Mouse (Mus musculus) neural tube, embryonic 14.5 days (tissue): ENCODE measurements around the gene Hddc2. TPM values are rescaled to one million over a fixed set of nuclear protein-coding genes. Genes with fewer than 3 reads are reported as not detected.
A peak's percentile ranks its signal among the peaks of the same experiment; 100 is the strongest.
"Not testable (repeated sequence)": the region's sequence is repeated elsewhere in the genome, so short reads cannot be mapped to it uniquely, and the experiment has no call there.

ENCODE experiments used
- ATAC-seq: fragments of 200-750 bp; cut with Nextera tagmentation; 2 replicates; pipeline ENCODE4 v1.8.0; 2017; ENCODE audit warnings: low read depth, mild to moderate bottlenecking, moderate TSS enrichment, moderate library complexity
- H3K27ac ChIP-seq: fragments of 300-500 bp; sonication (generic); 2 replicates; pipeline ENCODE4 v1.5.1; 2014; ENCODE audit warnings: low read depth, mild to moderate bottlenecking, control low read depth, low read length, moderate library complexity, mixed read lengths
- H3K27me3 ChIP-seq: fragments of 300-500 bp; sonication (generic); 2 replicates; pipeline ENCODE4 v1.6.1; 2014; ENCODE audit warnings: low read length; ENCODE audit not compliant: control insufficient read depth, insufficient read depth
- H3K36me3 ChIP-seq: fragments of 300-500 bp; sonication (generic); 2 replicates; pipeline ENCODE4 v1.6.1; 2014; ENCODE audit warnings: low read length, mixed read lengths; ENCODE audit not compliant: control insufficient read depth, insufficient read depth
- H3K4me1 ChIP-seq: fragments of 300-500 bp; sonication (generic); 2 replicates; pipeline ENCODE4 v1.6.1; 2014; ENCODE audit warnings: low read length; ENCODE audit not compliant: control insufficient read depth, insufficient read depth
- H3K4me2 ChIP-seq: fragments of 300-500 bp; sonication (generic); 2 replicates; pipeline ENCODE4 v1.6.1; 2014; ENCODE audit warnings: mild to moderate bottlenecking, low read depth, low read length, control low read depth
- H3K4me3 ChIP-seq: fragments of 300-500 bp; sonication (generic); 2 replicates; pipeline ENCODE4 v1.5.1; 2014; ENCODE audit warnings: low read depth, low read length, control low read depth, mixed read lengths
- H3K9ac ChIP-seq: fragments of 300-500 bp; sonication (generic); replicated peaks from 2 replicates; pipeline ENCODE4 v1.6.1; 2014; ENCODE audit warnings: low read depth, mild to moderate bottlenecking, control low read depth, low read length, mixed read lengths
- H3K9me3 ChIP-seq: fragments of 300-500 bp; sonication (generic); 2 replicates; pipeline ENCODE4 v1.6.1; 2016; ENCODE audit warnings: low read length; ENCODE audit not compliant: control insufficient read depth
- WGBS: fragments of 180-500 bp; shearing (Covaris S2); extraction: QIAGEN DNeasy Blood & Tissue Kit; methylation state at CpG from one replicate; pipeline ENCODE4 v1.1.7; 2014; 5-methylcytosine and 5-hydroxymethylcytosine counted together
- polyA plus RNA-seq: library from polyadenylated mRNA; unstranded; fragments of >200 nt; fragmentation: Nextera tagmentation; extraction: Ambion mirVana; gene quantifications from 2 replicates; pipeline ENCODE4 v1.2.1, GENCODE M21; 2014

Gene Hddc2
- polyA plus RNA-seq, 1 experiment from 2014 or later, result 67.4 TPM

- no peaks in the 10 kb centered on the region for H3K9me3 ChIP-seq
- H3K4me2 ChIP-seq, result no peak overlapping the region
- no peaks in the 10 kb centered on the region for H3K36me3 ChIP-seq
- H3K9ac ChIP-seq, result no peak overlapping the region
- no peaks in the 10 kb centered on the region for H3K27me3 ChIP-seq
- ATAC-seq, result no peak
- no peaks in the 10 kb centered on the region for H3K4me1 ChIP-seq
- no peak overlapping the region for H3K4me3 ChIP-seq
- no peak overlapping the region for H3K27ac ChIP-seq
- WGBS, result 87% methylated on average over 8 of the region's 8 CpGs
Observed at GRCm38 (mm10) chr10:31346401-31346800, 33.2 kb downstream of the Hddc2 start.

DNA sequence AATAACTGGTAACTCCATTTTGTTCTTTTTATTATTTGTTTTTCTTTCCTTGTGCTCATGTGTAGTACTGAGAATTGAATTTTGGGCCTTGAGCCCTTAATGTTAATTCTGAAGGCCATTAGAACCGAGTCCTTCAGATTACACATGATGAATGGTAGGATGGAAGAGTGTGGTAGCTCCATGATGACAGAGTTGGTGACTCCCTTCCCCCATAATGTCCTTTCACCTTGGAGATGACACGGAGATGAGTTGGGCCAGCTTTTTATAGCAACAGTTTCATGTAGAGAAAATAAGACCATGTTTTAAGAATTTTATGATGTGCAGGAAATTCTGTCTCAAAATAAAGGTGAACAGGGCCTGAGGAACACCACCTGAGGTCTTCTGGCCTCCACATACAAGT lies 37.9 kb downstream of the Hddc2 start:
- WGBS, result 87% methylated on average over 2 of the region's 2 CpGs
- Histone ChIP-seq H3K27me3 (no peaks in the 10 kb centered on the region), H3K36me3 (no peaks in the 10 kb centered on the region), H3K4me3 (no peak overlapping the region), H3K9me3 (no peaks in the 10 kb centered on the region), H3K27ac (no peak overlapping the region), H3K4me2 (no peak overlapping the region), H3K9ac (no peak overlapping the region), H3K4me1 (no peaks in the 10 kb centered on the region)
- no peak for ATAC-seq

DNA sequence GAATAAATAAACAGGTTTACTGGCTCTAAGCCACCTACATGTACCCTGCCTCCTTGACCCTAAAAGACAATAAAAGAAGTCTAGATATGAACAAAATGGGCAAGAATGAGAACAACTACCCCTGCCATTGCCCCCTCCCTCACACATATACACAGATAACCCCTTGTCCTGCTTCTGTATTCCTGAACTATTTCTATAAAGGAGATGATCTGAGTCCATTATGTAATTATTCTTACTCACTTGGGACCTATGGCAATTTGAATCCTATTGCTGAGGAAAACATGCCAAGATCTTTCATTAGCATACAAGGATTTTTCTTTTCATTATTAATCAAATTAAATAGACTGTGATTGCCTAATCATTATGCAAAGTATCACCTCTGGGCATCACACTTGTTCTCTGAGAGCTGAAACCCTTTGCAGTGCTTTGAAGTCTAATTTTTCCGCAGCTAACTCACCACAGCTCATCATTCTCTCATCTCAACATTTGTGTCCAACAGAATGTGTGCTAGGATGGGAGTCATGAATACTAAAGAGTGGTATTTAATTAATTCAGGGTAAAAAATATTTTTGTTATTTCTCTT lies 39.8 kb downstream of the Hddc2 start:
- H3K4me3 ChIP-seq, result no peak overlapping the region
- H3K9me3 ChIP-seq, result no peaks in the 10 kb centered on the region
- H3K27me3 ChIP-seq, result no peaks in the 10 kb centered on the region
- no peaks in the 10 kb centered on the region for H3K4me1 ChIP-seq
- H3K36me3 ChIP-seq, result no peaks in the 10 kb centered on the region
- H3K27ac ChIP-seq, result no peak overlapping the region
- ATAC-seq, result peak; percentile 44; the same call in 1 of the 2 replicates
- no peak overlapping the region for H3K4me2 ChIP-seq
- 71% methylated on average over 1 of the region's 1 CpGs for WGBS
- no peak overlapping the region for H3K9ac ChIP-seq

- 76% methylated on average over 2 of the region's 2 CpGs for WGBS
- Histone ChIP-seq H3K27me3 (no peaks in the 10 kb centered on the region), H3K9me3 (no peaks in the 10 kb centered on the region), H3K4me1 (no peaks in the 10 kb centered on the region), H3K27ac (no peak overlapping the region), H3K9ac (no peak overlapping the region), H3K4me2 (no peak overlapping the region), H3K36me3 (no peaks in the 10 kb centered on the region), H3K4me3 (no peak overlapping the region)
- ATAC-seq, result no peak
Observed at GRCm38 (mm10) chr10:31354141-31354540, 41.0 kb downstream of the Hddc2 start.

DNA sequence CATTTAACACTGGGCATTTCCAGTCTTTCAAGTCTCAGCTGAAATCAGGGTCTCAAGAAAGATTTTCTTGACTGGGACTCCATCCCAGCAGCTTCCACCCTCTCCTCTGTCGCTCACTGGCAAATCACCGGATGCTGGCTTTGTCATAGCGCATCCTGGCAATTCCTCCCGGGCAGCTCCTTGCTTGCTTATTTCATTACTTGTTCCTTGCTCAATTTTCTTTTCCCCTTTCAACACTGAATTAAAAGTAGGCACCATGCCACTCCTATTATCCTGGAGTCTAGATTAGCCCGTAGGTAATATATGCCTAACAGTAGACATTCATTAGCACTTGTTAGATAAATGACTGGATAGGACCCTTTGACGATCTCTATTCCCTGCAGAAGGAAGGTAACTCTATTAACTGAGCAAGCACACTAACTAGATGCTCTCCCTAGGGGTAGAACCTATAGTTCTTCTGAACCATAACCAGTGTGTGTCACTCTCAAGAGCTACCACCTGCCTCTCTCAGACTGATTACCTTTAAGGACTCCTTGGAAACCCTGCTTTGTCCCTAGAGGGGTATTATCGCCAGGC lies 41.8 kb downstream of the Hddc2 start:
- Histone ChIP-seq H3K4me3 (no peak overlapping the region), H3K4me2 (no peak overlapping the region), H3K9ac (no peak overlapping the region), H3K27ac (no peak overlapping the region), H3K9me3 (no peaks in the 10 kb centered on the region), H3K4me1 (no peaks in the 10 kb centered on the region), H3K27me3 (no peaks in the 10 kb centered on the region), H3K36me3 (no peaks in the 10 kb centered on the region)
- 67% methylated on average over 7 of the region's 7 CpGs for WGBS
- peak; percentile 56; the same call in 1 of the 2 replicates for ATAC-seq

- no peak overlapping the region for H3K27ac ChIP-seq
- no peaks in the 10 kb centered on the region for H3K4me1 ChIP-seq
- H3K27me3 ChIP-seq, result no peaks in the 10 kb centered on the region
- WGBS, result 85% methylated on average over 4 of the region's 4 CpGs
- no peak overlapping the region for H3K4me3 ChIP-seq
- ATAC-seq, result no peak
- H3K36me3 ChIP-seq, result no peaks in the 10 kb centered on the region
- no peak overlapping the region for H3K4me2 ChIP-seq
- H3K9me3 ChIP-seq, result no peaks in the 10 kb centered on the region
- H3K9ac ChIP-seq, result no peak overlapping the region
Observed at GRCm38 (mm10) chr10:31359749-31360148, 46.6 kb downstream of the Hddc2 start.

DNA sequence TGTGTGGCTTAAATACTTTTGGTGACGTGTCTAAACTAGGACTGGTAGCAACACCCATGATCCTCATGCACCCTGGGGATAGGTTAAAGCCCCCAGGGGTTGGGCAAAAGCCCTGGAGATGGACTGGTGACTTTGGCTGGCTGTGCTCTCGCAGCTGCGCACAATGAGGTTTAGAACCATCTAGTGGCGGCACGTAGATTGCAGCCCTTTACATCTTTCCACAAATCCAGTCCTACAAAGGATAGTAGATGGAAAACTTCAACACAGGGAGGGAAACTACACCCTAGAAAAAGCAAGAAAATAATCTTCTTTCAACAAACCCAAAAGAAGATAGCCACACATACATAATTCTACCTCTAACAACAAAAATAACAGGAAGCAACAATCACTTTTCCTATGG lies 57.0 kb downstream of the Hddc2 start:
- ATAC-seq, H3K4me3 ChIP-seq, H3K9me3 ChIP-seq, H3K27ac ChIP-seq, H3K27me3 ChIP-seq, H3K4me2 ChIP-seq, H3K9ac ChIP-seq, H3K36me3 ChIP-seq, H3K4me1 ChIP-seq: not testable (repeated sequence)
- WGBS, result 8% methylated on average over 4 of the region's 5 CpGs

Other genes starting within 250 kb of the Hddc2 start
- 36.9 and 47.6 TPM in 2 replicates for gene Tpd52l1, start 132.6 kb downstream of the Hddc2 start, polyA plus RNA-seq